Mouse (Mus musculus) lung, embryonic 15.5 days (tissue): ENCODE results near the gene Oaz3. TPM values are rescaled to one million over a fixed set of nuclear protein-coding genes. Genes with fewer than 3 reads are reported as not detected.

ENCODE experiments used
- ATAC-seq: fragments of 200-750 bp; cut with Nextera tagmentation; 2 replicates; pipeline ENCODE4 v1.8.0; 2017; ENCODE audit warnings: moderate number of reproducible peaks, borderline replicate concordance; ENCODE audit not compliant: low FRiP score, low TSS enrichment; ENCODE audit errors: extremely low read depth
- H3K27ac ChIP-seq: fragments of 300-500 bp; sonication (generic); 2 replicates; pipeline ENCODE4 v1.5.1; 2015; ENCODE audit warnings: moderate library complexity, mild to moderate bottlenecking, inconsistent platforms
- H3K27me3 ChIP-seq: fragments of 300-500 bp; sonication (generic); 2 replicates; pipeline ENCODE4 v1.6.1; 2015; ENCODE audit warnings: inconsistent platforms
- H3K36me3 ChIP-seq: fragments of 300-500 bp; sonication (generic); 2 replicates; pipeline ENCODE4 v1.6.1; 2015; ENCODE audit warnings: inconsistent platforms
- H3K4me1 ChIP-seq: fragments of 300-500 bp; sonication (generic); 2 replicates; pipeline ENCODE4 v1.6.1; 2015; ENCODE audit warnings: inconsistent platforms
- H3K4me2 ChIP-seq: fragments of 300-500 bp; sonication (generic); 2 replicates; pipeline ENCODE4 v1.6.1; 2015; ENCODE audit warnings: inconsistent platforms, mild to moderate bottlenecking, moderate library complexity
- H3K4me3 ChIP-seq: fragments of 300-500 bp; sonication (generic); 2 replicates; pipeline ENCODE4 v1.5.1; 2015; ENCODE audit warnings: mild to moderate bottlenecking, inconsistent platforms
- H3K9ac ChIP-seq: fragments of 300-500 bp; sonication (generic); 2 replicates; pipeline ENCODE4 v1.6.1; 2015; ENCODE audit warnings: inconsistent platforms
- H3K9me3 ChIP-seq: fragments of 300-500 bp; sonication (generic); 2 replicates; pipeline ENCODE4 v1.6.1; 2016; ENCODE audit warnings: inconsistent platforms
- WGBS: fragments of 180-500 bp; shearing (Covaris S2); methylation state at CpG from one replicate; pipeline ENCODE4 v1.1.7; 2015; 5-methylcytosine and 5-hydroxymethylcytosine counted together
- polyA plus RNA-seq: library from polyadenylated mRNA; unstranded; fragments of >200 nt; fragmentation: Nextera tagmentation; extraction: Ambion mirVana; gene quantifications from 2 replicates; pipeline ENCODE4 v1.2.1, GENCODE M21; 2015

Oaz3 gene
- polyA plus RNA-seq, 1 experiment from 2014 or later: 0.42 TPM

GRCm38 (mm10) chr3:94442951-94443596 lies 641 bp downstream of the Oaz3 start, which contains the start of gene Mrpl9:
Gene Mrpl9, plus strand, starts transcription at chr3:94443318.
- Histone ChIP-seq H3K9ac (peak within 1 kb of the TSS; percentile 95), H3K4me1 (0 out of 2 replicates have a peak, but pooled peaks cover 7% of the 10 kb centered on the region), H3K27ac (peak within 1 kb of the TSS; percentile 64), H3K4me2 (peak within 1 kb of the TSS; percentile 79), H3K9me3 (no peaks in the 10 kb centered on the region), H3K4me3 (peak within 1 kb of the TSS; percentile 81), H3K36me3 (peaks cover 26% of the 10 kb centered on the region), H3K27me3 (peaks cover 6% of the 10 kb centered on the region; the same call in 1 of the 2 replicates)
- WGBS: under 1% methylated on average over 34 of the region's 39 CpGs
- peak; percentile 97 for ATAC-seq

GRCm38 (mm10) chr3:94441182-94441581 lies 2.5 kb downstream of the Oaz3 start:
- Histone ChIP-seq H3K27ac (no peak overlapping the region), H3K36me3 (peaks cover 7% of the 10 kb centered on the region; the same call in 1 of the 2 replicates), H3K4me3 (no peak overlapping the region), H3K9me3 (no peaks in the 10 kb centered on the region), H3K4me1 (0 out of 2 replicates have a peak, but pooled peaks cover 7% of the 10 kb centered on the region), H3K27me3 (peaks cover 6% of the 10 kb centered on the region; the same call in 1 of the 2 replicates), H3K9ac (no peak overlapping the region), H3K4me2 (no peak overlapping the region)
- no peak for ATAC-seq
- WGBS: 29% methylated on average over 3 of the region's 3 CpGs

GRCm38 (mm10) chr3:94436420-94436819 lies 7.3 kb downstream of the Oaz3 start:
- no peaks in the 10 kb centered on the region for H3K36me3 ChIP-seq
- no peak overlapping the region for H3K4me3 ChIP-seq
- H3K9me3 ChIP-seq: no peaks in the 10 kb centered on the region
- peaks cover 6% of the 10 kb centered on the region; the same call in 1 of the 2 replicates for H3K27me3 ChIP-seq
- H3K27ac ChIP-seq: no peak overlapping the region
- no peak for ATAC-seq
- WGBS: 78% methylated on average over 9 of the region's 9 CpGs
- no peaks in the 10 kb centered on the region for H3K4me1 ChIP-seq
- H3K4me2 ChIP-seq: no peak overlapping the region
- H3K9ac ChIP-seq: no peak overlapping the region

GRCm38 (mm10) chr3:94434305-94434704 lies 9.4 kb downstream of the Oaz3 start:
- 64% methylated on average over 2 of the region's 2 CpGs for WGBS
- no peak overlapping the region for H3K4me3 ChIP-seq
- no peak for ATAC-seq
- no peak overlapping the region for H3K4me2 ChIP-seq
- no peaks in the 10 kb centered on the region for H3K9me3 ChIP-seq
- H3K27me3 ChIP-seq: no peaks in the 10 kb centered on the region
- no peak overlapping the region for H3K9ac ChIP-seq
- H3K27ac ChIP-seq: no peak overlapping the region
- no peaks in the 10 kb centered on the region for H3K4me1 ChIP-seq
- no peaks in the 10 kb centered on the region for H3K36me3 ChIP-seq

GRCm38 (mm10) chr3:94430980-94431379 lies 12.7 kb downstream of the Oaz3 start:
- Histone ChIP-seq H3K27ac (no peak overlapping the region), H3K27me3 (no peaks in the 10 kb centered on the region), H3K36me3 (no peaks in the 10 kb centered on the region), H3K4me1 (no peaks in the 10 kb centered on the region), H3K9me3 (no peaks in the 10 kb centered on the region), H3K9ac (no peak overlapping the region), H3K4me3 (no peak overlapping the region), H3K4me2 (no peak overlapping the region)
- WGBS: 57% methylated on average over 2 of the region's 2 CpGs
- ATAC-seq: no peak

- WGBS: 6% methylated on average over 52 of the region's 52 CpGs
- Histone ChIP-seq H3K27ac (no peak within 1 kb of the TSS; the same call in 1 of the 2 replicates), H3K4me3 (peak within 1 kb of the TSS; percentile 47)
Measured at GRCm38 (mm10) chr3:94413031-94413679, 30.6 kb downstream of the Oaz3 start, which contains the start of gene Tdrkh. Gene Tdrkh, plus strand, starts transcription at chr3:94413273.

GRCm38 (mm10) chr3:94412530-94412929 lies 31.2 kb downstream of the Oaz3 start:
- ATAC-seq: peak; percentile 59; the same call in 1 of the 2 replicates
- Histone ChIP-seq H3K9ac (peak overlapping the region; percentile 26), H3K36me3 (no peaks in the 10 kb centered on the region), H3K9me3 (no peaks in the 10 kb centered on the region), H3K27me3 (no peaks in the 10 kb centered on the region), H3K27ac (no peak overlapping the region; the same call in 1 of the 2 replicates), H3K4me2 (peak overlapping the region; percentile 94), H3K4me3 (peak overlapping the region; percentile 47), H3K4me1 (peaks cover 14% of the 10 kb centered on the region)
- 13% methylated on average over 25 of the region's 25 CpGs for WGBS

More at GRCm38 (mm10) chr3:94413031-94413679, 30.6 kb downstream of the Oaz3 start, which contains the start of gene Tdrkh:
- peak within 1 kb of the TSS; percentile 94 for H3K4me2 ChIP-seq
- H3K9ac ChIP-seq: peak within 1 kb of the TSS; percentile 36
- no peaks in the 10 kb centered on the region for H3K9me3 ChIP-seq
- H3K27me3 ChIP-seq: no peaks in the 10 kb centered on the region
- H3K36me3 ChIP-seq: no peaks in the 10 kb centered on the region
- peak; percentile 100 for ATAC-seq
- peaks cover 14% of the 10 kb centered on the region for H3K4me1 ChIP-seq

- peak overlapping the region; percentile 51; the same call in 1 of the 2 replicates for H3K27ac ChIP-seq
- no peak overlapping the region for H3K4me3 ChIP-seq
- no peaks in the 10 kb centered on the region for H3K36me3 ChIP-seq
- peaks cover 18% of the 10 kb centered on the region for H3K4me1 ChIP-seq
- no peaks in the 10 kb centered on the region for H3K9me3 ChIP-seq
- WGBS: 41% methylated on average over 4 of the region's 4 CpGs
- H3K4me2 ChIP-seq: no peak overlapping the region
- H3K9ac ChIP-seq: no peak overlapping the region
- peak; percentile 76; the same call in 1 of the 2 replicates for ATAC-seq
- H3K27me3 ChIP-seq: peaks cover 21% of the 10 kb centered on the region
Measured at GRCm38 (mm10) chr3:94405561-94405960, 38.2 kb downstream of the Oaz3 start.

- no peak overlapping the region for H3K9ac ChIP-seq
- H3K27me3 ChIP-seq: peaks cover 31% of the 10 kb centered on the region
- no peak overlapping the region for H3K4me2 ChIP-seq
- peak overlapping the region; percentile 51 for H3K27ac ChIP-seq
- peak; percentile 31; the same call in 1 of the 2 replicates for ATAC-seq
- H3K36me3 ChIP-seq: no peaks in the 10 kb centered on the region
- H3K4me1 ChIP-seq: peaks cover 18% of the 10 kb centered on the region
- no peak overlapping the region for H3K4me3 ChIP-seq
- 19% methylated on average over 7 of the region's 7 CpGs for WGBS
- no peaks in the 10 kb centered on the region for H3K9me3 ChIP-seq
Measured at GRCm38 (mm10) chr3:94404366-94405054, 39.2 kb downstream of the Oaz3 start.

- peaks cover 45% of the 10 kb centered on the region for H3K27me3 ChIP-seq
Measured at GRCm38 (mm10) chr3:94402451-94402850, 41.3 kb downstream of the Oaz3 start.

GRCm38 (mm10) chr3:94399663-94400310 lies 43.9 kb downstream of the Oaz3 start:
- ATAC-seq: no peak
- no peak overlapping the region for H3K4me2 ChIP-seq
- peaks cover 17% of the 10 kb centered on the region; the same call in 1 of the 2 replicates for H3K4me1 ChIP-seq
- H3K9me3 ChIP-seq: no peaks in the 10 kb centered on the region
- H3K27ac ChIP-seq: no peak overlapping the region
- H3K27me3 ChIP-seq: peaks cover 51% of the 10 kb centered on the region
- H3K36me3 ChIP-seq: no peaks in the 10 kb centered on the region
- 47% methylated on average over 5 of the region's 5 CpGs for WGBS
- no peak overlapping the region for H3K9ac ChIP-seq
- no peak overlapping the region for H3K4me3 ChIP-seq

More at GRCm38 (mm10) chr3:94402451-94402850, 41.3 kb downstream of the Oaz3 start:
- WGBS: 56% methylated on average over 8 of the region's 8 CpGs
- Histone ChIP-seq H3K4me1 (peaks cover 28% of the 10 kb centered on the region), H3K27ac (no peak overlapping the region), H3K9me3 (no peaks in the 10 kb centered on the region), H3K4me3 (no peak overlapping the region), H3K9ac (no peak overlapping the region), H3K4me2 (no peak overlapping the region), H3K36me3 (no peaks in the 10 kb centered on the region)
- ATAC-seq: no peak
